Mouse (Mus musculus): ENCODE data around the gene Man2c1. TPM values are rescaled to one million over a fixed set of nuclear protein-coding genes. Genes with fewer than 3 reads are reported as not detected.

Man2c1 gene
- polyA plus RNA-seq, 1 experiment: 90.5 TPM

DNA sequence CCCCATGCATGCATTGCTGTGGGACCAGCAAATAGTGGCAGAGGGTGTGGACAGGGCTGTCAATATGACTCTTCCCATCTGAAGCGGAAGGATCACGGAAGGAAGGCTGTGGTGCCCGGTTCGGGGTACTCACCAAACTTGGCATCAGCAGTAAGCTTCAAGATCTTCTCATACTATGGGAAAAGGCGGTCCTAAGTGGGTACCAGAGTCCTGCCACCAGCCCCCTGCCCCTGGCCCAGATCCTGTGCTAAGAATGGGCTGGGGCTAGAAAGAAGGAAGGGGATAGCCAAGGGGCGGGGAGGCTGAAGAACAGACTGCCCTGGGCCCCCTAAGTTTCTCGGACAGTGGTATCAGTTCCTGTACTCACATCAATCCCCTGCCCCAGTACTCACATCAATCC lies 25.9 kb downstream of the Man2c1 start:
- DNase-seq (ENCODE audit: low read depth, low spot score): no peak
- WGBS: 93% methylated on average over 7 of the region's 7 CpGs

GRCm38 (mm10) chr9:57156823-57157222 lies 26.3 kb downstream of the Man2c1 start:
- DNase-seq (ENCODE audit: low read depth, low spot score): no peak
- WGBS: 83% methylated on average over 8 of the region's 8 CpGs

DNA sequence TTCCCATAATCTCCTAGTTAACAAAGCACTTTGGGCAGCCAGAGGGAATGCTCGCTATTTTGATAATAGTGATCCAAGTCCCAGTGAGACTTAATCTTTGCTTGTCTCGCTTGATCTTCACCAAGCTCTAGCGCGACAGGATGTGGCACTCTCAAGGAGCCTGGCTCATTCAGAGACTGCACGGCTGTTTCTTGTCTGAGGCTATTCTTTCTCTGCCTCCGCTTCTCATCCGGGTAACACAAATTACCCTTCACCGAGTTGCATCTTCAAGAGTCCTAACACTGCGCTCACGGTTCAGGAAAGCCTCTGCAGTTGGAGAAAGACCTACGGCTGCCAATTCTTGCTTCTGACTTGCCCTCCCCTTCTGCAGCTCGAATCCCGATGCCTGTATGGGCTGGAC lies 27.0 kb downstream of the Man2c1 start:
- DNase-seq (ENCODE audit: low read depth, low spot score): no peak
- 30% methylated on average over 13 of the region's 13 CpGs for WGBS

GRCm38 (mm10) chr9:57158013-57158470 lies 27.6 kb downstream of the Man2c1 start, which contains the start of gene Commd4:
Commd4 (minus strand) TSS chr9:57158331.
- 0% methylated on average over 24 of the region's 24 CpGs for WGBS
- peak; percentile 89 for DNase-seq (ENCODE audit: low read depth, low spot score)

DNA sequence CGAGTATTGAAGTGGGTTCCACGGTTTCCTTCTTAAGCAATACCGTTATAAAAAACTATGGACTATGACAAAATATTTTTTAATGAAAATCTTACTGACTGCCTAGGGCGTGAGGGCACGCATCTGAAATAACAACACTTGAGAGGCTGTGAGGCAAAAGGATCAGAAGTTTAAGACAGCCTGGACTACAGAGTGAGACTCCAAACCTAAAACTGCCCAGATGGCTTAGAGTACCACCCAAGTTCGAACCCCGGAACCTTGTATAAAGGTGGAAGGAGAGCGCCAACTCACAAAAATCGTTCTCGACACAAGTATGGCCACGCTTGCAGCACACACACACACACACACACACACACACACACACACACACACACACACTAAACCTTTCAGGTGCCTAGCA lies 28.0 kb downstream of the Man2c1 start:
- WGBS: 36% methylated on average over 11 of the region's 11 CpGs
- no peak for DNase-seq (ENCODE audit: low read depth, low spot score)

- DNase-seq (ENCODE audit: low read depth, low spot score): no peak
- WGBS: 4% methylated on average over 3 of the region's 3 CpGs
Measured at GRCm38 (mm10) chr9:57162496-57162895, 32.0 kb downstream of the Man2c1 start.

- no peak for DNase-seq (ENCODE audit: low read depth, low spot score)
- 55% methylated on average over 2 of the region's 2 CpGs for WGBS
Measured at GRCm38 (mm10) chr9:57163137-57163536, 32.6 kb downstream of the Man2c1 start.

GRCm38 (mm10) chr9:57166173-57166572 lies 35.7 kb downstream of the Man2c1 start:
- 90% methylated on average over 2 of the region's 2 CpGs for WGBS
- no peak for DNase-seq (ENCODE audit: low read depth, low spot score)

- WGBS: 65% methylated on average over 5 of the region's 5 CpGs
- DNase-seq (ENCODE audit: low read depth, low spot score): no peak
Measured at GRCm38 (mm10) chr9:57168411-57168810, 37.9 kb downstream of the Man2c1 start.

Other genes with a start within 250 kb of the Man2c1 start
- gene Snx33, start 202.3 kb upstream of the Man2c1 start, polyA plus RNA-seq (2012; rRNA removed): 4.7 TPM in 2 replicates
- gene Imp3, start 193.2 kb upstream of the Man2c1 start, polyA plus RNA-seq (2012; rRNA removed): 117 and 124 TPM in 2 replicates
- gene Snupn, start 179.8 kb upstream of the Man2c1 start, polyA plus RNA-seq (2012; rRNA removed): 3.2 and 3.9 TPM in 2 replicates
- 12.0 and 14.2 TPM in 2 replicates for gene Ptpn9, start 135.8 kb upstream of the Man2c1 start, polyA plus RNA-seq (2012; rRNA removed)
- 25.4 and 48.5 TPM in 2 replicates for gene Sin3a, start 58.6 kb upstream of the Man2c1 start, polyA plus RNA-seq (2012; rRNA removed)
- 12.0 and 12.8 TPM in 2 replicates for gene Neil1, start 17.6 kb downstream of the Man2c1 start, polyA plus RNA-seq (2012; rRNA removed)
- 134 and 148 TPM in 2 replicates for gene Commd4, start 27.6 kb downstream of the Man2c1 start, polyA plus RNA-seq (2012; rRNA removed)
- gene Trcg1, start 105.9 kb downstream of the Man2c1 start, polyA plus RNA-seq (2012; rRNA removed): not detected in 2 replicates
- gene 1700017B05Rik, start 131.9 kb downstream of the Man2c1 start, polyA plus RNA-seq (2012; rRNA removed): 15.9 and 18.8 TPM in 2 replicates